Mouse (Mus musculus) left cerebral cortex, adult 8-10 months (tissue): ENCODE results near the gene Gm4881. TPM values are rescaled to one million over a fixed set of nuclear protein-coding genes. Genes with fewer than 3 reads are reported as not detected.
A peak's percentile ranks its signal among the peaks of the same experiment; 100 is the strongest.

Source experiments
- DNase-seq, 2 experiments: peaks; one replicate each; pipeline ENCODE4 v3.0.0; 2022; ENCODE audit warnings: low spot score in 2 of 2
- total RNA-seq, 4 experiments: library from RNA; stranded (reverse); gene quantifications; 2 replicates each; pipeline ENCODE4 v1.2.4; 2022

Gm4881 gene
- total RNA-seq, 4 experiments from 2014 or later = not detected

- no peak for DNase-seq
These were observed 10.2 kb upstream of the Gm4881 start for GRCm38 (mm10) chr7:24954450-24954849.

GRCm38 (mm10) chr7:24953966-24954365 lies 9.7 kb upstream of the Gm4881 start:
- DNase-seq = no peak

- DNase-seq = peak in 1 of 2 experiments; percentile 49
These were observed 5.8 kb upstream of the Gm4881 start for GRCm38 (mm10) chr7:24949958-24950623.

GRCm38 (mm10) chr7:24948774-24949173 lies 4.5 kb upstream of the Gm4881 start:
- no peak for DNase-seq

- no peak for DNase-seq
These were observed 3.2 kb upstream of the Gm4881 start for GRCm38 (mm10) chr7:24947316-24948048.

- DNase-seq = no peak
These were observed 653 bp downstream of the Gm4881 start for GRCm38 (mm10) chr7:24943641-24944040.

- DNase-seq = no peak
These were observed 12.6 kb downstream of the Gm4881 start for GRCm38 (mm10) chr7:24931651-24932050.

GRCm38 (mm10) chr7:24930475-24930874 lies 13.8 kb downstream of the Gm4881 start:
- no peak for DNase-seq

GRCm38 (mm10) chr7:24919728-24920127 lies 24.6 kb downstream of the Gm4881 start:
- no peak for DNase-seq

GRCm38 (mm10) chr7:24918763-24919323 lies 25.5 kb downstream of the Gm4881 start:
- DNase-seq = no peak

- no peak for DNase-seq
These were observed 31.8 kb downstream of the Gm4881 start for GRCm38 (mm10) chr7:24912480-24912879.

- DNase-seq = no peak
These were observed 37.0 kb downstream of the Gm4881 start for GRCm38 (mm10) chr7:24907211-24907748.

GRCm38 (mm10) chr7:24906551-24906950 lies 37.7 kb downstream of the Gm4881 start:
- no peak for DNase-seq

GRCm38 (mm10) chr7:24904936-24905335 lies 39.4 kb downstream of the Gm4881 start:
- no peak for DNase-seq

GRCm38 (mm10) chr7:24904070-24904483 lies 40.2 kb downstream of the Gm4881 start:
- DNase-seq = peak; percentile 73 to 97

GRCm38 (mm10) chr7:24903444-24903825 lies 40.9 kb downstream of the Gm4881 start:
- DNase-seq = no peak

GRCm38 (mm10) chr7:24902630-24903443 lies 41.5 kb downstream of the Gm4881 start, which contains the start of gene Arhgef1:
Arhgef1 (plus strand) TSS chr7:24902912.
- DNase-seq = no peak

- no peak for DNase-seq
These were observed 42.0 kb downstream of the Gm4881 start for GRCm38 (mm10) chr7:24902264-24902629.

- no peak for DNase-seq
These were observed 42.5 kb downstream of the Gm4881 start for GRCm38 (mm10) chr7:24901842-24902241.

GRCm38 (mm10) chr7:24901114-24901513 lies 43.2 kb downstream of the Gm4881 start:
- no peak for DNase-seq

GRCm38 (mm10) chr7:24897959-24898358 lies 46.3 kb downstream of the Gm4881 start:
- no peak for DNase-seq
